Mouse (Mus musculus): ENCODE data around the gene Ifrd2.

Gene Ifrd2

DNA sequence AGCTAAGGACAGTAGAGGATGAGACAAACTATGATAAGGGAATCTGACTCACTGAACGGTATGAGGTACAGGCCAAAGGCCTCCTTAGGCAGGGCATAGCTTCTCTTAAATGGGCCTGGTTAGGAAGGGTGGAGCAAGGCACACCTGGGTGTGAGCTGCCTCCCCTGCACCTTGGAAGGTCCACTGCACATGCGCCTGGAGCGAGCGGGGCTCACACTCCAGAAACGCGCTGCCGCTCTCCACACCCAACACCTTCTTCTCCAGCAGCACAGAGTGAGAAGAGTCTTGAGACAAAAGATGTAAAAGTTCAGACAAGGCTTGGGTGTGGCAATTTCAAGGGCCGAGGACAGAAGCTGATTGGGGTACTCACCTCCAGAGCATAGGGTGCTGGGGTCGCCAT is 12.0 kb downstream of the Ifrd2 start:
- no peak for DNase-seq (ENCODE audit: low read depth)

DNA sequence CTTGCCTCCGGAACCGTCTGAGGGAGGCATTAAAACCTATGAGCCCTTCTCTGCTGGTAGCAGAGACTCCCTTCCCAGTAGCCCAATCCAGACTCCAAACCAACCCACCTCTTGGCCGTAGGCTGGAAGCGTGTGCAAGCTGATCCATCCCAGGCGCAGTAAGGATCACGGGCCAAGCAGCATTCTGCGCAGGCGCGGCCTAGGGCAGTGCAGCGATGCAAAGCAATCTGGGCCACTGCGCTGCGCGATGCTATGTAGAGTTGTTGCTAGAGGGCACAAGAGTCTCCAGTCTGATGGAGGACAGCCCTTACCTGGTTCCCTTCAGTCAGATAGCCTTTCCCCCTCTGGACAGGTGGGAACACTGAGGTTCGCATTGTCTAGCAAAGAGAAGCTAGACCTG is 12.4 kb downstream of the Ifrd2 start:
- DNase-seq (ENCODE audit: low read depth) = no peak

DNA sequence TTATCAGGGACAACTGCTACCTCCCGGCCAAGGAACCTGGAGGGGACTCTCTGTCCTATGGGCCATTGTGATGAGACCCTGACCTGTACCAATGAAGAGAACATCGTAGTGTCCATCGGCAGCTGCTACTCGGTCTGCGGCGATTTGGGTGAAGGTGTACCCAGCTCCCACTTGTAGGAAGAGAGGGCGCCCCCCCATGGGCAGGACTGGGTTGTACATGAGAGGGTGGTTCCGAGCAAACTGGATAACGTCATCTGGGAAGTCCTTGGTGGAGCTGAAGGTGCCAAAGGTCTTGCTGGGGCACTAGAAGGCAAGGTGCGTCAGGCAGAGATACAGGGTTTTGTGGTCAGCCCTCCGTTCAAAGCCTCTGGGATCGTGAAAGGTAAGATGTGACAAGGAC is 13.3 kb downstream of the Ifrd2 start:
- DNase-seq (ENCODE audit: low read depth) = no peak

DNA sequence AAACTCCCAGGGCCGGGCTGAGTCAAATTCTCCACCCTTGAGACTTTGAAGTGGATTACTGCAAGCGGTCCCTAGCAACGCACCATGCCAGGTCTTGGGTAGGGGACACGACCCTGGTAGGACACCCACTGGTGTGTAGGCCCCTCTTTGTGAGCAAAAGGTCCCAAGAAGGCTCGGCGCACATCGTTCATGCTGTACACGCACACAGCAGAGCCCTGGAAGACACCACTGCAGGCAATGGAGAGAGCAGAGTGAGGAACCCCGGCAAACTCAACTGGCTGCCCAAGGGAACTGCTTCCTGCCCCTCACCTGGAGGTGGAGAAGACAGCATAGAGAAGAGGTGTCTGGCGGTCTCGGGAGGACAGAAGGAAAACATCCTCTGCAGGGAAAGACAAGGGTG is 13.8 kb downstream of the Ifrd2 start:
- DNase-seq (ENCODE audit: low read depth) = no peak

DNA sequence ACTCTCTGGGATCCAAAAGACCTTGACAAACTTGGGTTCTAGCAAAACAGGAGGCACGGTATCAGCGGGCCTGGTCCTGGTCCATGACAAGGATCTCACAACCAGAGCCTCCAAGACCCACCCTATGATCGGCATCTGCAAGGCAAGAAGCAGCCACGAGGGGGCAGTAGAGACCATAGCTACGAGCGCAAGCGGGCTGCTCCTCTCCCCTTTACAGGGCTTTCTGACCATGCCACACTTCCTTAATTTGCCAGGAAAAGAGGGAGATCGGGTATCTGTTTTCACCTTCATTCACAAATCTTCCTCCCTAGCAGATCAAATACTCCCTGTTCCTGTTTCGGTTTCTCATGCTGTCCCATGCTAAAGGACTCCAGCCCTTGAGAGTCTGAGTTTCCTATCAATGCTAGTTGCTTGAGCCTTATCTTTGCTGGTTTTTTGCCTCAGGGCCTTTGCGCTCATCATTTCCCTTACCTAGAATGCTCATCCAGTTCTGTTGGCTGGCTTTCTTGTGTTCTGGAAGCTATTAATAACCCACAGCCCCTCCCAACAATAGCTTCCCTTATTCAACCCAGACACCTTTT is 14.7 kb downstream of the Ifrd2 start:
- DNase-seq (ENCODE audit: low read depth) = peak; percentile 90

DNA sequence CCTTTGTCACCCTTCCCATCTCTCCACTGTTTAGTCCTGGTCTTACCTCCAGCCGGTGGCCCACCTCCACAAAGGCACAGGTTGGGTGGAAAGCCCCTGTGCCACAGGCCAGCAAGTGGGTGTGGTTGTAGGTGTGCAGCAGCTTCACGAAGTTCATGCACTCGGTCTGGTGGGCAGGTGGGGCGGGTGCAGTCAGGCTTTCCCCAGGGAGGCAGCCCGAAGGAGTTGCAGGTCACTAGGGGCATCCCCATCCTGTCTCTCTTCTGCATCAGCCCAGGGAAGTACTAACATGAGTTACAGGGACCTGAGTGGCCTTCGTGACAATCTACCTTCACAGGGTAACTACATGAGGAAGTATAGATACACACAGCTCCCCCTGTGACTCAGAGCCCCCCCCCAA is 15.8 kb downstream of the Ifrd2 start:
- DNase-seq (ENCODE audit: low read depth) = no peak

DNA sequence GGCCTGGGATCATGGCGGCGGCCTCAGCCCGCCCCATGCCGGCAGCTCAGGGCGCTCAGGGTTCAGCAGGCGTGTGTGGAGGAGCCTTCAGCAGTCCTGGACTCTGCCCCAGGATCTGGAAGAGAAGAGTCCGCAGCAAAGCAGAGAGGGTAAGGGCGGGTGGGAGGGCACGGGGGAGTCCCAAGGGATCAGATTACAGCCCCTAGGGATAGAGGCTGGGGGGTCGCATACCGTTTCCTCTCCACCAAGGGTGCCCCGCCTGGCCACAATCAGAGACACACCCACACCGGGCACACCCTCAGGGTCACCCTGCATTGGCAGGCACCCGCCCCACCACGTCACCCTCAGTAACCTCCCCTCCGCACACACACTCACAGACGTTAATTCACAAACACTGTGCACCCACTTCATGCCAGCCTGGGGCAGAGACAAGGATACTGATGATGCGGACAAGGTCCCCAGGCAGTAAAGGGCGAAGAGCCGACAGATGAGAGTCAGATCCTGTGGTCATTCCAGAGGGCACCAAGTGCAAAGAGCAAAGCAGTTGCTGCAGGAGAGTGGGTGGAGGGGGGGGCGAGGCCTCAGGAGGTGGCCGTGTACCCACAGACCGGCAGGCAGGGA is 17.7 kb downstream of the Ifrd2 start:
- no peak for DNase-seq (ENCODE audit: low read depth)

DNA sequence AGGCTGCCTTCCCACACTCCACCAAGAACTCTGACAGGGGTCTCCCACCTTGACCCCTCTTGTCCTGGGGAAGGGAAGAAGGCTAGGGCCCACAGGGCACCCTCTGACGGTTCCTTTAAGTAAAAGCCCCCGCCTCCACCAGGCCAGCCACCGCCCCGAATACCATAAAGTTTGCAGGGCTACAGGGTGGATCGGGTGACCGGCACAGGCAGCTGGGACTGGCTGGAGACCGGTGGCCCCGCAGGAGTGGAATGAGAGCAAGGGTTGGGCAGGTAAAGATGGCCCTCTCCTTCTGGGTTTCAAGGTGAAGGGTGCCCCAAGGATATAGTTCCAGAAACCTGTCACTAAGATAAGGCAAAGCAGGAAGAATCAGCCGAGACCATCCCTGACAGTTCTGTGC is 19.1 kb downstream of the Ifrd2 start:
- DNase-seq (ENCODE audit: low read depth) = no peak

DNA sequence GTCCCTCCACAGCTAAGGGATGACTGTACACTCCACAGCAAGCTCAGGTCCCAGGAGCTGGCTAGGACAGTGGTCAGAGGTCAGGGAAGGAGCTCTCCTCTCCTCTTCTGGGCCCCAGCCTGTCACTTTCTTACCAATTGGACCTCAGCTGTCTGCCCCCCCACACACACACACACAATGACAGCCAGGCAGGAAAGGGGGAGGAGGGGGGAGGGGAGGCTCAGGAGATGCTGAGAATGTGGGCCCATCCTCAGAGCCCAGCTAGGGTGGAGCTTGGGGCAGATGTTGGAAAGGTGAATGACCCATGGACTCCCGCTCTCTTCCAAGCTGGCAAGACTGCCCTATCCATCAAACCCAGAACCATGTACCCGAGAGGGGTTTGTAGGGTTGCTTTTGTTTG is 19.6 kb downstream of the Ifrd2 start:
- DNase-seq (ENCODE audit: low read depth) = no peak

DNA sequence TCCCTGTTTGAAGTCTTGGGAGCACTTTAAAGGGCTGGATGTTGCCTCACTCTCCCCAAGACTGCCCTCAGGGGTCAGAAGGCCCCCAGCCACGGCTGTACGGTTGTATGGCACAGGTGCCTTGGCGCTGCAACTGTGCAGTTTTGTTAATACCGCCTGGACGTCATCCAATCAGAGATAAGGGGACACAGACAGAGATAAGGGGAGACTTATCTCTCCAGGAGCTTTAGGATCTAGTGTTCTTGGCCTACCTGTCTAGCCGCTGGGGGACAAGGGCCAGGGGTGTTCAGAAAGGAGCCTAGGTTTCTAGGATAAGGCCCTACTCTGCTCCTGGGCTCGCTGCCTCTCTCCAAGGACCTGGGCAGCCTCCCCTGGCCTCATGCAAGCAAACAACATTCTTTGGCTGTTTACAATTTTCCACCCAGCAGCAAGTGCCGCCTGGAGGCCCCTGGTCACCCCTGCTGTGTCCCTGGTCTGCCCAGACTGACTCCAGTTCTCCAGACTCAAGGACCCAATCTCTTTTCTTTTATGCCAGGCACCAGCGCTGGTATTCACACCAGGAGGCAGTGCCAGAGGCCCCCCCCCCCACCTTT is 20.3 kb downstream of the Ifrd2 start:
- no peak for DNase-seq (ENCODE audit: low read depth)

DNA sequence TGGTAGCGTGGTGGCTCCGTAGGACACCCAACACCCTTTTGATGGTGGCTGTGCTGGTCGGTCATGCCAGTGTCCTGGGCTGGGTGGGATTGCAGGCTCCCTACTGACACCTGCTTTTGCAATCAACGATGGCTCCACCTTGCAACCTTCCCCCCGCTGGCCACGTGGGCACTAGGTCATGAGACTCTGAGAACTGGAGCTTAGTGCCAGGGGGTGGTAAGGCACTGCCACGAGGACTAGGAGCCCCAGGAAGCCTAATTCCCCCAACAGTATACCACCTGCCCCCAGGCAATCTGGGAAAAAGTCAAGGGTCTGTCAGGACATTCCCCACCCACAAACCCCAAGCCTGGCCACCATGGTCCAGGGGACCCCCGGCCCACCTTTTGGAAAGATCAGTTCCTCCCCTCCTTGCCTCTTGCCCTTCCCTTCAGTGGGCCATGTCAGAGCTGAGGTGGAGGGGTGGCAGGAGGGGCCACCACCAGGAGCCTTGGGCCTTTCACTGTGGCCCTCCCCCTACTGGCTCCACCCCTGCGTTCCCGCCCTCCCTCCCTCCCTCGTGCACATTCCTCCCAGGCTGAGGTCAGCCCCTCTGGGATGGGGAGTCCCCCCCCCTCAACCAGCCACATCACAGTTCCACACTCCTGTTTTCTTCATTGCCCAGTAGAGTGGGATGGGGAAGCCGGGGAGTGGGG is 21.4 kb downstream of the Ifrd2 start, which contains the start of gene Sema3b:
Sema3b (minus strand) TSS at position 489 of the 692 bp plus-strand sequence.
- no peak for DNase-seq (ENCODE audit: low read depth)

DNA sequence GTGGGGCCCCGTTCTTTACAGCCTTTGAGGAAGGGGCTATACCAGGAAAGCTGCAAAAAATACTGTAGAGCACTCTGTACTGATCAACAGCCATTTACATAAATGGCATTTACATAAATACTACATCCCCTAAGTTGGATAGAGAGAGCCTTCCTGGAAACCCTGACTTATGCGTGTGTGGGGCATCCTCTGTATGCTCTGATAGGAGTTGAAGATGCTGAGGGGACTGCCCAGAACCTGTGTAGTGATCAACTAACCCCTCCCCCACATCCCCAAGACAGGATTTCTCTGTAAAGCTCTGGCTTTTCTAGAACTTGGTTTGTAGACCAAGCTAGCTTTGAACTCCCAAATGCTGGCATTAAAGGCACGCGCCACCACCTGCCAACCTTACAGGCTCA is 22.0 kb downstream of the Ifrd2 start:
- DNase-seq (ENCODE audit: low read depth) = no peak

DNA sequence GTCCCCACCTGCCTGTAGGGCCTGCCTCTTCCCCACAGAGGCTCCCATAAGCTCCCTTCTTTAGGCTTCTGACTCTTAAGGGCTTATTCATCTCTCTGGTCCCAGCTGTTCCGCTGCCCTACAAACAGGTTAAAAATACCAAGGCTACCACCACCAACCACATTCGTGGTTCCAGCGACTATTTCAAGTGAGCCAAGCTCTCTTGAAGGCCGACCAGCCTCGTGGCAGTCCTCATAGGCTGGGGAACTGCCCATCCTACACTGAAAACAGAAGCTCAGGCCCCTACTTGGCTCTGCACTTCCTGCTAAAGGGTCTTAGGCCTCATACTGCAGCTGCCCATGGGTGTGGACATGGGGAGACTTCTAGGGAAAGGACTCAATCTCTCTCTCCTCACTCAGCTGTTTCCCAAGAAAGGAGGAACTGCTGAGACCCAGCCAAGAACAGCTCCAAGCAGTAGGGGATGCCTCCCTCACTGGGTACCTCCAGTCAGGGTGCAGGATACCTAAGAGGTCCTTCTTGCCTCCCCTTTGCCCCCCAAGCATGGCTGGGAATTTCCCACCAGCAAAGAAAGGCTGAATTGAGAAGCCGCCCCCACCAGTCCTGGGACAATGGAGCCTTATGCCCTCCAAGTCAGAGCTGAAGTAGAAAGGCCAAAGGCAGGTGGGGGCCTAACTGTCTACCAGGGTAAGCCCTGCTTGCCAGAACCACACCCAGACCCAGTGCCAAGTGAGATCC is 24.2 kb downstream of the Ifrd2 start:
- no peak for DNase-seq (ENCODE audit: low read depth)

DNA sequence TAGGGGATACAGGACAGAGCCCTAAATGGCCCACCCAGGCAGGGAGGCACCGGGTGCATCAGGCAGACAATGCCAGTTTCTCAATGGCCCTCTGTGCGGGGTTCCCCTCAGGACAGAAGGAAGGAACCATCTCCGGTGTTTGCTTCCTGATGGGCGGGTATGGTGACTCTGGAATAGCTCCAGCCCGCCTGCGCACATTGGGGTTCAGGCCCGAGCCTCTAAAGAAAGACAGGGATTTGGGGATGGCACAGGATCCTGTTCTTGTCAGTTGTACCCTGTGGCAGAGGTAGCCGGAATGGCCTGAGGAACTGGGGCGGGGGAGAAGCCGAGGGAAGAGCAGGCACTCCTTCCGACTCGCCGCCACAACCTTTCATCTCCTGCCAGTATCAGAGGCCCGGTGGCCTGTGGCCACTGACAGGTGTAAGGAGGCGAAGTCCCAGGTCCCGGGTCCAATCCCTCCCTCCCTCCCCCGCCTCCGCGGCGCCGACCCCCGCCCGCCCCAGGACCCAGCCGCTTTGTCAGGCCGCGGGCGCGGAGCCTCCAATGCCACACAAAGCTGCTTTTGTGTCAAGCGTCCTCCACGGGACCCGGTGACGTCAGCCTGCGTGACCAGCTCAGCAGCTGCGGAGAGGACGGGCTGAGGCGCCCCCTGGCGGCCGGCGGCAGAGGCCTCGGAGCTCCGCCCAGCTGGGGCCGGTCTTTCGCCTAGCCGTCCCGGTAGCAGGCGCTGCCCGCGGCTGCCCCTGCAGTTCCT is 24.9 kb downstream of the Ifrd2 start:
- peak; percentile 95 for DNase-seq (ENCODE audit: low read depth)

DNA sequence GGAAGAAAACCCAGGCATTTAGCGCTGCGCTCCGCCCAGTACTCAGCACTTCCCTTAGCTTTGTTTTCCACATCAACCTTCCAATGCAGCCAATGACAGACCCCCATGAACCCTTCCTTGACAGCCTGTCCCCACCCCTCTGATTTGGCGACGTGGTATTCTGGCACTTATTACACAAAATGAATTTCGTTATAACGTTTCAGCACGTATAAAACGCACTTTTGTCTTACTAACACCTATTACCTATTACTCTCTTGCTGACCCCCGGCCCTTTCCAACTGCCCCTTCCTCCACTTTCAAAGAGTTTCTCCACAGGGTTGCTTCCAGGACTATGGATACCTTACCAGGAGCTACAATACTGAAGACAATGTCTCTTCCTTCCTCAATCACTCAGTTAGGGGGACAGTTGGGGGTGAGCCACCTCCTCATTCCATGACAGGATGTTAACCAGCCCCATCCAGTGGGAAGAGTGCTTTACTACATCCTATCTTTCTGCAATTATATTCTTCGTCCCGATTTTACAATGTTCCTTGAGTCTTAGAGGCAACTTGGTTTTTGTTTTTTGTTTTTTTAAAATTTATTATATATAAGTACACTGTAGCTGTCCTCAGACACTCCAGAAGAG is 25.6 kb downstream of the Ifrd2 start:
- DNase-seq (ENCODE audit: low read depth) = no peak

DNA sequence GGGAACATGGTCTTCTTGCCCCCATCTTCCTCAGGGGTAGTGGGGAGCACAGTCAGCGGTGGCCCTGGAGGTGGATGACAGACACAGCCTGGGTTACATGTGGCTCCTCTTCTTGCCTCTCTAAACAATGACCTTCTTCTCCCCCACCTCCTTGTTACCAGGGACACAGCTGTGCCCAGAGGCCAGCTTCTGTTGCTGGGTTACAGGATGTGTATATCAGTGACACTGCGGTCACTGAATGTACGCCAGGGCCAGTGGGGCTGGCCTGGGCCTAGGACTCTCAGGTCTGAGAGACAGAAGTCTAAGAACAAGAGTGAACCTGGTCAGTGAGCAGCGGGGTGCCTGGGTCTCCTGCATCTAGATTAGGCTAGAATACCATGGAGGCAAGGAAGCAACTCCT is 27.6 kb downstream of the Ifrd2 start:
- DNase-seq (ENCODE audit: low read depth) = no peak

DNA sequence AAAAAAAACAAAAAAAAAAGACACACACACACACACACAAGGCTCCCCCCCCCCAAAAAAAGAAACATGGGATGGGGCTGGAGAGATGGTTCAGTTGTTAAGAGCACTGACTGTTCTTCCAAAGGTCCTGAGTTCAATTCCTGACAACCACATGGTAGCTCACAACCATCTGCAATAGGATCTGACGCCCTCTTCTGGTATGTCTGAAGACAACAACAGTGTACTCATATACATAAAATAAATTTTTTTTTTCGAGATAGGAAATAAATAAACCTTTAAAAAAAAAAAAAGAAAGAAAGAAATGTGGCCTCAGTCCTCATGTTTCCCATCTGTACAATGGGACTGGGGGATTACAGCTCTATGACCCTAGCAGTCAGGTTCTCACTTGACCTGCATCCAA is 30.0 kb downstream of the Ifrd2 start:
- DNase-seq (ENCODE audit: low read depth) = no peak

DNA sequence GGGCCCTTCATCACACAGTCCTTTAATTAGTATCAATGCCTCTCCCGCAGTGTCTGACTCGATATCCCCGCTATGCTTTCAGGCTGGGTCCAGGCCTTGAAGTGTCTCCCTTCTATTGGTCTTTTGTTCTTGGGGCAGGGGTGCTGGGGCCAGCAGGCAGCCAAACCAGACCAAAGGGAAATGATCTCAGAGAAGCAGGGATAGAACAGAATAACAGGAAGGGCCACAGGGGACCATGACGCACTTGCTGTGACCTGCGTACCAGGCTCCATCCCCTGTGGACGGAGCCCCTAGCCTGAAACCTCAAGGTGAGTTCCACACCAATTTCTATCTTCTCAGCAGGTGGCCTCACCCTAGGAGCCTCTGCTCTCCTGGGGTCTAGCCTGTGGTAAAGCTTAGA is 30.7 kb downstream of the Ifrd2 start:
- no peak for DNase-seq (ENCODE audit: low read depth)

DNA sequence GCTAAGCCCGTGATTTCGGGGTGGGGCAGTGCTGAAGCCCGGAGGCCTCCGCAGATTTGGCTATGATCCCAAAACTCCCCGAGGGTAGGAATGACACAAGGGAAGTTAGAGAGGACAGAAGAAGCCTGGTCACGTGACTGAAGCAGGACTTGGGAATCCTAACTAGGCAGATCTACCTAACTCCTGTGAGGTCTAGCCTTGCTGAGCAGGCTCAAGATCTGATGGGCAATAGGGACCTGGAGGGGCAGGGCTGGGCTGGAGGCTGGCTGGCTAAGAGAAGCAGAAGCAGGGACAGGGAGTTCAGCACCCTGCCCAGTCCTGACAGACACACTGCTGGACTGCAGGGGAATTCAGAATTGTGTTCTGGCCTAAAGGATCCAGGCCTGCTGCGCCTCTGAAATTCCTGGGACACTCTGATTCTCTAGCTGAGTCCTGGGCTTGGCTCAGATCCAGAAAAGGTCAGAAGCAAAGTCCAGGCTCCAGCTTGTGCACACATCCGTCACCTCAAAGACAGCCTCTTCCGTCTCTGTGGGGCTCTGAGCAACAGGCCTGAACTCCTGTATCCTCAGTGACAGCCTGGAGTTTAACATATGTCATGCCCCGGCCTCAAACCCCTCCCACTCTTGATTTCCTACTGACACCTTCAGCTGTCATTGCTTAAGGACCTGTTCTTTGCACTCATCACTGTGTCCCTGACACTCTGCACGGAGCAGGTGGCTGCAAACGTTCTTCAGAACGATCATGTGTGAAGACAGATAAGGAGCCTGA is 31.5 kb downstream of the Ifrd2 start:
- DNase-seq (ENCODE audit: low read depth) = no peak

DNA sequence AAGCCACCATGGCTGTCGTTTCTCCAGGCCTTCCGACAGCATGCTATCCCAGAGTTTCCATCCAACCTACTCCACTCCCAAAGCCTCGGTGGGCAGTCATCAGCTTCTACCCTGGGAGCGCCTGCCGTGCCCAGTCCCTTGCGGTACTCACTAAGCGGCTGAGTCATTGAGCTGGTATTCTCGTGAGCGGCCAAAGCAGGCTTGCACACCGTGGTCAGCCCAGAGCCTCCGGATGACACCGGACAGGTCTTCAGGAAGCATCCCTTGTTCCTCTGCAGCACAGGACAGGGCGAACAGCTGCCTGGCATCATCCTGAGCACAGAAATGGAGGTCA is 32.1 kb downstream of the Ifrd2 start:
- no peak for DNase-seq (ENCODE audit: low read depth)

DNA sequence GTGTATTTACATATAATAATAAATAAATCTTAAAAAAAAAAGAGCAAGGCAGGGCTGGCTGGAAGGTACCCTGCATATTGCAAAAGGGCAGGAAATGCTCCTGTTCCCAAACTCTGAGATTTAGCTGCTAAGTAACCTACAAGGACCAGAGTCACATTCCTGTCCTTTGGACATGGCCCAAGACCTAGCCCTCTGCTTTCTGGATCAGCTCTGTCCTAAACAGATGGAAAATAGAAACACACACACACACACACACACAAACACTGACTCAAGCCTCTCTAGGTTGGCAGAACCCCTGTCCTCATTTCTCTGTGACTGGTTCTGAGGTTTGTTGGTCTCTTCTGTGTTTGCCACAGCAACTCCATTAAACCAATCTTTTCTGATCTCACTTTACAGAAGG is 33.5 kb downstream of the Ifrd2 start:
- no peak for DNase-seq (ENCODE audit: low read depth)
